Mouse (Mus musculus) frontal cortex, postnatal 25 days (tissue): ENCODE results near the gene Ntn5.
"Not testable (repeated sequence)": the region's sequence is repeated elsewhere in the genome, so short reads cannot be mapped to it uniquely, and the experiment has no call there.

Experiments used
- DNase-seq, 2 experiments: peaks; one replicate each; pipeline ENCODE4 v3.0.0; 2022; ENCODE audit warnings: low spot score in 2 of 2

The Ntn5 gene

DNA sequence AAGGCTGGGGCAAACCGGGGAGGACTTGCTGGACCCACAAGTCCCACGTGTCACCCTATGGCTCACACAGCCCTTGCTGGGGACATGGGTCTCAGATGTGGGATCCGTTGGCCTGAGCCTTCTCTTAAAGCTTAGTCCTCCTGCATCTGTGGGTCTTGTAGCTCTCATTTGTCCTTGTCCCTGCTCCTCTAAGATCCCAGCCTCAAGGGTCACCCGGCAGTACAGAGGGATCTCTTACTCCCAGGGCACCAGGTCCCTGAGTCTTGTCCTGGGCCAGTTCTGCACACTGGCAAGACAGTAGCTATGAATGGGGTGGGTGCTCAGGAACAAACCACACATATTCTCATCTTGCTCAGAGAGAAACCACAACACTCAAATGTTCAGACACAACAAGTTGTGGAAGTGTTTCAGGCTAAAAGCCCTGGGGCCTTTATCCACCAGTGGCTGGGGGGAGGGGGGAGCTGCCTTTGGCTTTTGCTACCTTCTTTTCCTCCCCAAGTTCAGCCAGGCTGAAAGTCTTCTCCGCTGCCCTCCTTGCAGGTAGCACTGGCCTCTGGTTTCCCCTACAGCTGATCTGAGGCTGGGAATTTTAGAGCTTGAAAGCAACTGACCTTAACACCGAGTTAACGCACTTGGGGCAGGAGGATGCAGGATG is at the start of gene Ntn5:
Gene Ntn5, plus strand, starts transcription at position 627 of the 655 bp plus-strand sequence.
- no peak for DNase-seq

- DNase-seq = no peak
Measured at GRCm38 (mm10) chr7:45634946-45635681, 48.7 kb upstream of the Ntn5 start.

GRCm38 (mm10) chr7:45635711-45636688 is 47.8 kb upstream of the Ntn5 start:
- no peak for DNase-seq

DNA sequence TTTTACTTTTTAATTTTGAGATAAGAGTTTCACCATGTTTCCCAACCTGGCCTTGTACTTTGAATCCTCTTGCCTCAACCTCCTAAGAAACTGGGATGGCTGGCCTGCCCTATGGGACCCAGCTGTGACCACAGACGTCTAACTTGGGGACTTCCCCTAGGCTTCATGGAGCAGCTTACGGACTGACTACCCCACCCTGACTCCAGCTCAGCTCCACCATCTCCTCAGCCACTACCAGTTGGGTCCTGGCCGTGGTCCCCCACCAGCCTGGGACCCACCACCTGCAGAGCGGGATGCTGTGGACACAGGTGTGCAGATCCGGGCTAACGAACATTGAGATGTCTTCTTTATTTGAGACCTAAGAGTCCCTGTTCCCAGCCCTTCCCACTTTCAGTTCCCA is 46.1 kb upstream of the Ntn5 start:
- DNase-seq = no peak

DNA sequence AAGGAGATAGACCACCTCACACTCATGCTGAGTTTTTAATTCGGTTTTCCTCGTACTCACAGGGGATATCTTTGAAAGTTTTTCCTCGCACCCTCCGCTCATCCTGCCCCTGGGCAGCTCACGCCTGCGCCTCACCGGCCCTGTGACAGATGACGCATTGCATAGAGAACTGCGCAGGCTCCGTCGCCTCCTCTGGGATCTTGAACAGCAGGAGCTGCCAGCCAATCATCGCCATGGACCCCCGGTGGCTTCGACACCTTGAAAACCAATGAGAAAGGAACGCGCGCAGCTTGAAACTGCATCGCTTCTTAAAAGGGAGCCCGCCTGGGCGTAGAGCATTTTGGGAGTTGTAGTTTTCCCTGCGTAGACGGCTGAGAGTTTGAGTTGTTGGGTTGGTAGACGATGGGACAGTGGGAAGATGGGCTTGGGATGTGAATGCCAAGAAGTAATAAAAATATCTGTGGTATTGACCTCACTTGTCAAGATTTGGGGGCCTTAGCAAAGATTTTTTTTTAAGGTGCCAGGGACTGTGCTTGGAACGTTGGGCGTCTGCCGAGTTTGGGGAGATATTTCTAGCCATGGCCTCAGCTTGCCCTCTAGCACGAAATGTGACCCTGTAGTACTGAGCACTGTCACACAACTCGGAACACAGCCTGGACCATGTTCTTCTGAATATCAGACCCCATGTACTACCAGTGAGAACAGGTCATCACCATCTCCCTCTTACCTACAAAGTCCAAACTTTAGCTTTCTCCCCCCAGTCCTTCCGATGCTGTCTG is 45.0 kb upstream of the Ntn5 start:
- peak; percentile 86 to 88 for DNase-seq

DNA sequence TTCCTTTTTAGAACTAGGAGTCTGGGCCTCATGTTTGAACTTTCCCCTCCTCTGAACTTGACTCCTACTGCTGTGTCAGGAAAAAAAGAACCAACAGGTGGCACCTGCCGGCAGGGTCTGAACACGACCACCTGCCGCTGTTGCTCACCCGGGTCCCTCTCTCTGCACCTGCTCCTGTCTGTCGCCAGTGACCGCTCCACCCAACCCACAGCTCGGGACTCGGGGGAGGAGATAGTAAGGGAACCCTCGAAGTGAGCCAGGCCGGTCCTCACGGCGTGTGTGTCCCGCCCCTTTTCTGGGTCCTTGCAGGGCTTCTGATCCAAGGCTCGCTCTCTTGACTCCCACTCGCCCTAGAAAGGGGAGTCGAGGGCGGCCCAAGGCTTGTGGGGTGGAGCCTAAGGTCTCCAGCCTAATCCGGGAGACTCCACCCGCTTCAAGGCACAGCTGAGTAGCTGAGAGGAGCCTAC is 44.2 kb upstream of the Ntn5 start, which contains the start of gene Mamstr:
Gene Mamstr, plus strand, starts transcription at position 417 of the 467 bp plus-strand sequence.
- no peak for DNase-seq

DNA sequence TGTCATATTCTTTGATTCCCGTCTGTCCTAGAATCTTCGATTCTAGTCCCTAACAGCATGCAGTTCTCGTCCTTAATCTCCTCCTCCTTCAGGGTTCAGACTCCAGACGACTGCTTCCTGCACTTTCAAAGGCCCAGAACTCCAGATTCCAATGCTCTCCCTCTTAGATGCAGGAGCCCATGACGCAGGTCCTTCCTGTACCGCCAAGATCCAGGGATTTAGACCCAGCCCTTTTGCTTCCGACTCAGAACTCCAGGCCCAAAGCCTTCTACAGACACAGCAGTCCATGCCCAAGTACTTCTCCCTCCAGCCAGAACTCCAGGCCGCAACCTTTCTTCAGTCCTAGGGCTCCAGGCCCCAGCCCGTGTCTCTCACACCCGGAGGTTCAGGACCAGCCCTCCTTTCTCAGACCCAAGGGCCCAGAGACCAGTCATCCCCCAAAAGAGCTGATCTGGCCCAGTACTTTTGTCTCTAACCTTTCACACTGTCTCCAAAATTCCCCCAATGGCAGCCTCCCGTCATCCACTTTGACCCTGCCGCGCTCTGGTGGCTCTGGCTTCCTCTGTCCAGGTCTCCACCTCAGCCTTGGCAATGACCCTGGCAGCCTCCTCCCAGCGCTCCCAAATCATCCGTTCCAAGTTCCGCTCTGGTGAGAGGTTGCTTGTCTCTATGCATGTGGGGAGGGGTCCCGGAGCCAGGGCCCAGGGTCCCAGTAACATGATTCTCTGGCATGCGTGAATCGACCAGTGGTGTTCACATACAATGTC is 43.4 kb upstream of the Ntn5 start:
- DNase-seq = no peak

DNA sequence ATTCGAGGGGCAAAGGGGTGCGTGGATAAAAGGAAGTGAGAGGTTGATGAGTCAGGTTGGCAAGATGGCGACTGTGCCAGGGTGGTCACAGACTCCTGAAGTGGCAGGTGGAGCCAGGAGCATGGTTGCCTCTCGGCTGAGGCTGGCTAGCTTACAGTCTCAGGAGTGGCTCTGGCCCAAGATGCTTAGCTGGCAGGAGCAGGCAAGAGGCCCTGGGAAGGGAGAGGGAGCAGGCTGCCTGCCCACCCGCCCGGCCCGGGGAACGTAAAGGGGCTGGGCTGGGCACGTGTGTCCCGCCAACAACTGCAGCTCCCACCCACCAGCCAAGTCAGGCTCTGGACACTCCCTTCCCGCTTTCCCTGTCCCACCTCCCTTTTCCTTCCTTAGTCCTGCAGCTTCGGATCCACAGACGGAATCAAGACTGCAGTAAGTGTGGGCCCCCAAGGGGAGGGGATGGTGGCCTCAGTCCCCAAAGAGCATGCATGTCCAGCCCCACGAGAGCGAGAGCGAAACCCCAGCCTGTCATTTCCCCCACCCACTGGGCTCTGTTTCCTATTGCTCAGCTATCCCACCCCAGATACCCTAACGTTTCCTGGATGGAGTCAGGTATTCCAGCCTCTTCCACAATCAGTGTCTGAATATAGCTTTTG is 42.3 kb upstream of the Ntn5 start:
- DNase-seq = no peak

DNA sequence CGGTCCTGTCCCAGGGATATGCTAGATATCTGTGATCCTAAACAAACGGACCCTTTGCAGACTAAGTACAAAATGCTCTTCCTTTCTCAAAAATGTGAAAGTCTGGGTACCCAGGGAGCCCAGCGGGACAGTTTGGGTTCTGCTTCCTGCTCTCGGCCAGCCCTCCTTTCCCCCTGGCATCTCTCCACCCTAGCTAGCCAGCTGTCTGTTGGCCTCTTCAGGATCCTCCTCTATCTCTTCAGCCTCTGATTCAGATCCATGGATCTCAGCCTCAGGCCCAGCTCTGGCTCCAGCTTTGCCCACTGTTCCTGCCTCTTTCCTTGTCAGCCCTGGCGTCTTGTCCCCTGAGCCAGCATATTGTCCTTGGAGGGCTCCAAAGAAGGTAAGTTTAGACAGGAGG is 41.7 kb upstream of the Ntn5 start:
- DNase-seq = no peak

DNA sequence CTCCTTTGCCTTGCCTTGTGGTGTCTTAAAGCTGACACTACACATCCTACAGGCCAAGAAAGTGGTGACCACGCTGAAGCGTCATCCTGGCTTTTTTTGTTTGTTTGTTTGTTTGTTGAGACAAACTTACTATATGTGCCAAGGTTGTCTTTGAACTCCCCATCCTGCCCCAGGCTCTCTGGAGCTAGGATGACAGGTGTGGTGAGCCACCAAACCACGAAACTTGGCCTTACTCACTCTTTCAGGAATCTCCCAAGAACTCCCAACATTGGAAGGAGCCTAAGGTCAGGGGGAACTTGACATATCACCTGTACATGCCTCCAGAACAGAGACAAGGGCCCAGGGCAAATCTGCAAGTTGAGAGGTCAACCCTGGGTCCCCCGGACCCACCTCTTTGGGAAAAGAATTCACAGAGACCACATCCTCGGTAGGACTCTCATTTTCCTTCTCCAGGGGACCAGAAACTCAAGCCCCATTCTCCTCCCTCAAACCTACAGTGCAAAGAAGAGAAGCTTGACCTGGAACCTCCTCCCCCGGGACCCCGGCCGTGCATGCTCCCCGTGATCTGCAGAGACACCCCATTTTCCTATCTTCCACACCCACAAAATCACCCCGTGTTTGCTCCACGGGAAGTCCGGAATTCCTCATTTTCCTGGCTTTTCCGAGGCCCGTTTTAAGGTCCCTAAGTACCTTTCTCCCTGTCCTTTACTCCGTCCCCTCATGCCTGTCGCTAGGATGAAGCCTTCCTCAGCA is 41.1 kb upstream of the Ntn5 start:
- DNase-seq = no peak

- peak; percentile 74 to 83 for DNase-seq
Measured at GRCm38 (mm10) chr7:45643441-45644178, 40.2 kb upstream of the Ntn5 start.

DNA sequence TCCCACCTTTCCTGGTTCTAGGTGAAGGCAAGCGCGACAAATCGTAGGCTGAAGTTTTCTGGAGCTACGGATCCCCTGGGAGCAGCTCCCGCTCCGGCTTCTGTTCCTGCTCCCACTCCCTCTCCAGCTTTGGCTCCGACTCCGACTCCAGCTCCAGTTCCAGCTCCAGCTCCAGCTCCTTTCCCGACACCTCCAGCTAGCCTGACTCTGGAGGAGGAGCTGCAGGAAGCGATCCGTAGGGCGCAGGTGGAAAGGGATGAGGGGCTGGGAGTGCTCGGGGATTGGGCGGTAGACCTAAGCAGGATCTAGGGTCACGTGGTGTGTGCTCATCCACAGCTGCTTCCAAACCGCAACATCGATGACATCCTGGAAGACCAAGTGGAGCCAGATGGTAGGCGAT is 39.6 kb upstream of the Ntn5 start:
- DNase-seq = peak; percentile 46 to 51

DNA sequence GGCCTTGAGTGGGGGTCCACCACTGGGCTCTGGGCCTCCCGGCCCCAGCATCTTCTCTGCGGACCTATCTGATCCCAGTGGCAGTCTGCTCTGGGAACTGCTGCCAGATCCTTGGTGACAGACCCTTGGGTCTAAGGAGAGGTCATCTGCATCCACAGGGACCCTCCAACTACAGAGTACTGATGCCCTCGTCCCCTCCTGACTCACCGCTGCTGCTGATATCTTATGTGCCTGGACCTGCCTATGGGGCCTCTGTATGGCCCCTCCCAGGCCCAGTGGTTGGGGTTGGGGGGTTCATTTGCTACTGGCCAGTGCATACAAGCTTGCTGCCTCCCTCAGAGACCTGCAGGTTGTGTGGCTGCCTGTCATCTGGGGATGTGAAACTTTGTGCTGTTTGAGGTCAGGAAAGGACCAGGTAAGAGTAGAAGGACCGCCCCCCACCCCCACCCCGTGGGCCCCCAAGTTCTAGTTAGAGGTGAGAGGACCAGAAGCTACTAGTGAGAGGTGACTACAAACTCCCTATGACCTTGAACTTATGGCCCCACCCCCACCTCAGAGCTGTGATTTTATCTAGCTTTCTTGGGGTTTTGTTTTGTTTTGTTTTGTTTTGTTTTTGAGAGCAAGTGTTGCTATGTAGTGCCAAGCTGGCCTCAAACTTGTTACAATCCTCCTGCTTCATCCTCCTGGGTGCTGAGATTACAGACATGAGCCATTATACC is 38.8 kb upstream of the Ntn5 start:
- no peak for DNase-seq

- DNase-seq = no peak
Measured at GRCm38 (mm10) chr7:45645591-45645971, 38.2 kb upstream of the Ntn5 start.

DNA sequence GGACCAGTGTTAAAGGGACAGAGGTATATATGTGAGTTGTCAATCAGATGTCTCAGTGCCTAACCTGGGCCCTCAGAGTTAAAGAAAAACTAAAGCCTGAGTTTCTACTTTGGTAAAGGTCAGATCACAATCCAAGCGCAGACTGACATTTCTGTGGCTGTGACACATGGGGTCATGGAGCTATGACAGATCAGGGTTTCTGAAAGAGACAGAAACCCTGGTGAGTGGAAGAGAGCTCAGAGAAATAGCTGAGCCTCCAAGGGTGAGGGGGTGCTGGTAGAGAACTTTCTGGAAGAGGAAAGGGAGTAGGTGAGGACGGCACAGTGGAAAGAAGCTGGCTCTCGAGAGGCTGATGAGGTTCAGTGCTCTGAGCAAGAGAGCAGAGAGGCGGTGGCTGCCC is 37.2 kb upstream of the Ntn5 start:
- no peak for DNase-seq

GRCm38 (mm10) chr7:45649351-45649750 is 34.5 kb upstream of the Ntn5 start:
- no peak for DNase-seq

DNA sequence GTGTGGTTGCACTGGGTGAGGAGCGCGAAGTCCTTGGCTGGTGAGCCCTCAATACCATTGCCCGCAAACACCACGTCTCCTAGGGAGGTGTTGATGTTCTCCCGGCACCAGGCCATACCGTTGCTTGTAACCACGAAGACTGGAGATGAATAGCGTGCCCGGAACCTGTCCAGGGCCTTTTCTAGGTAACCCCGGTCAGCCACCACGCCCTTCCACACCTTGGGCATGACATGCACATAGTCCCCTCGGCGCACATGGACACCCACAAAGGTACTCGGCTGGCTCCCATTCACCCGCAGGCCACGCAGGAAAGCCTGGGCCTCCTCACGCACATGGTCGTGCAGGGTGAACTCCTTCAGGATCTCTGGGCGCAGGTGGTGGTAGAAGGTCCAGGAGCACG is 33.3 kb upstream of the Ntn5 start:
- DNase-seq = not testable (repeated sequence)
